Mouse (Mus musculus): ENCODE measurements around the gene Gm9945.

- no peak for TF ChIP-seq CTCF (conservative IDR thresholded peaks at IDR 0.05; ENCODE audit: low read length)
- no peak for TF ChIP-seq POU5F1 (IDR thresholded peaks at IDR 0.05; ENCODE audit: borderline replicate concordance, low read length)
- no peak for TF ChIP-seq NANOG (IDR thresholded peaks at IDR 0.05; ENCODE audit: borderline replicate concordance, low read length)
Observed at GRCm38 (mm10) chr11:53460192-53460591, 19.8 kb upstream of the Gm9945 start.

Measured in E14TG2a.4 (cell line).